Mouse (Mus musculus) left cerebral cortex, adult 2 months (tissue): Measurements from ENCODE around the gene Pitpnc1. TPM values are rescaled to one million over a fixed set of nuclear protein-coding genes. Genes with fewer than 3 reads are reported as not detected.

Experiments
- DNase-seq, 2 experiments: peaks; one replicate each; pipeline ENCODE4 v3.0.0; 2021 to 2022; ENCODE audit warnings: low spot score in 2 of 2, mixed read lengths in 1 of 2; ENCODE audit errors: extremely low spot score in 1 of 2
- H3K27ac ChIP-seq: fragments of 200-600 bp; 2 replicates; pipeline ENCODE4 v1.8.1; 2022
- H3K4me3 ChIP-seq: fragments of 200-600 bp; 2 replicates; pipeline ENCODE4 v1.8.1; 2022
- CTCF ChIP-seq: fragments of 200-600 bp; IDR thresholded peaks from 2 replicates; pipeline ENCODE4 v1.8.1; 2022; ENCODE audit warnings: antibody characterized with exemption, mild to moderate bottlenecking, moderate library complexity
- intact Hi-C: fragments of 180-260 bp; cut with DNase I; formaldehyde crosslinking; loops from one replicate; pipeline ENCODE4 v1.15.1; 2025
- total RNA-seq, 2 experiments: library from RNA; stranded (reverse); gene quantifications; 2 replicates each; pipeline ENCODE4 v1.2.3; 2021

Gene Pitpnc1
- total RNA-seq, 2 experiments from 2014 or later, result 54.5 to 55.2 TPM

DNA sequence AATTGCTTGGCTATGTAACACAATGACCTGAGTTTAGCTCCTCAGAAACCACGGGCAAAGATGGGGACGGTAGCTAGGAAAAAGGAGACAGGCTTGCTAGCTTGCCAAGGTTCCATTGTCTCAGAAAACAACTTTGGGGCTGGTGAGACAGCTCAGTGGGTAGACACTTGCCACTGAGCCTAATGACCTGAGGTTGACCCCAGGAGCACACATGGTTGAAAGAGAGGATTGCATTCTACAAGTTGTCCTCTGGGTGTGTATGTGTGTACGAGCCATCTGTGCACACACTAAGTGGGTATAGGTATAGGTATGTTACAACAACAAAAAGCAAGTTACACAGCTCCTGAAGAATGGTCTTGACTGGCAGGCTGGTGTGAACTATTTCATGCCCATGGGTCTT, 76.3 kb downstream of the Pitpnc1 start:
- no peak for DNase-seq
- no peak for TF ChIP-seq CTCF
- H3K27ac ChIP-seq, result no peak overlapping the region
- no peak overlapping the region for H3K4me3 ChIP-seq
- intact Hi-C loops, result loop anchor here (5.0 kb wide), 1 partner anchor 182 kb away; no protein-coding TSS in a partner anchor

DNA sequence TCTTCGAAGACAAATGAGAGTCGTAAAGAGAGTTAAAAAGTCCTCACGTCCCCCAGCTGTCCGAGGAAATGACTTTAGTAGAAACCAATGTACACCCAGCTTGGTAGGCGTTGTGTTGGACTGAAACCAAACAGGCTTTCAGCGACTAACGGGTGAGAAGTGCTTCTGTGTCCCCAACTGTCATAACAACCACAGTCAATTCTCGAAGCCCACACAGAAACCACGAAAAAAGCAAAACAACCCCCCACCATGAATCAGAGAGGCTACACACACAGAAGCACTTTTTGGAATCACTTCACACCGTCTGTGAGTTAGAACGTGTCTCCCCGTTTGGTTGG, 76.7 kb downstream of the Pitpnc1 start:
- no peak for TF ChIP-seq CTCF
- no peak for DNase-seq
- intact Hi-C loops, result loop anchor here (2.0 to 5.0 kb wide), 2 partner anchors 75 to 181 kb away; no protein-coding TSS in a partner anchor
- no peak overlapping the region for H3K4me3 ChIP-seq
- H3K27ac ChIP-seq, result no peak overlapping the region

DNA sequence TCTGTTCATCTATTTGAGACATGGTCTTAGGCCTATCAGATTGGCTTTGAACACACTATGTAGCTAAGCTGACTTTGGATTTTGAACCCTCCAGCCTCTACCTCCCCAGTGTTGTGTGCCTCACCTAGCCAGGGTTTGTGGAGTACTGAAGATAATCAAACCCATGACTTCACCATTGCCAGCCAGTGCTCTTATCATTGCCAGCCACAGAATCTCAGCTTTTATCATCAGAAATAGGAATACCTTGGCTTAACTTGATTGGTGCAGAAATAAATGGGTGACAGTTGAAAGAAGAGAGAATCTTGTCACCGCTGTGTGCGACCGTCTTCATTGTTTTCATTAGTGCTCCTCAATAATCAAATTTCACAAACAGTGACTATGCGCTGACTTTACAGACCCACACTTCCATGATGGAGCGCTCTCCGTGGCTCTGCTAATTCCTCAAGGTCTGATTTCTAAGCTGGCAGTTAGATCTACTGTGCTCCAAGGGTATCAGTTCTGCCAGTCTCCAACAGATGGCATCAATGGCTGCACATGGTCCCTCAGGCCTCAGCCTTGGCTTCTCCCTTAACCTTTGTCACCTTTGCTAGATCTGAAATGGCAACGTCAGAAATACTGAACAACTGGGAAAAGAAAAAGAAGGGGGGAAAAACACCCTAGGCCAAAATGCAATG, 77.2 kb downstream of the Pitpnc1 start:
- TF ChIP-seq CTCF, result peak; percentile 38
- no peak overlapping the region for H3K4me3 ChIP-seq
- DNase-seq, result no peak
- H3K27ac ChIP-seq, result no peak overlapping the region
- intact Hi-C loops, result loop anchor here (2.0 to 5.0 kb wide), 2 partner anchors 76 to 181 kb away; no protein-coding TSS in a partner anchor

DNA sequence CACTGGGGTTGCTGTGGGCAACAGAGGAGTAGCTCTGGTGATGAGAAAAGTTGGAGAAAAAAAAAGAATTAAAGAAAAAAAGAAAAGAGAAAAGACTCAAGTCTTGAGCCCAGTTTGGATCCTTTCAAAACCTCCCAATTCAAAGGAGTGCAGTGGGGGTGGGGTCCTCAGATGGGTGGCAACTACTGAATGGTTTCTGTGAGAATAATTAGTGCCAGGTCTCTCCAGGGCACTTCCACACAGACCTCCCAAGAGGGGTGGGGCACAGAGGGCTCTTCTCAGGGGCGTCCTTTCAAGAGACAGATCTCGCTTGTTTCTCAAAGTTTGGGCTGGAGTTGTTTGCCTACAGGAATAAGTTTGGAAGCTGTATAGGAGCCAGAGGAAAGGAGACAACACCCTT, 80.0 kb downstream of the Pitpnc1 start:
- intact Hi-C loops, result loop anchor here (5.0 kb wide), 1 partner anchor 178 kb away; no protein-coding TSS in a partner anchor
- Histone ChIP-seq H3K4me3 (no peak overlapping the region), H3K27ac (no peak overlapping the region; the same call in 1 of the 2 replicates)
- peak in 1 of 2 experiments; percentile 43 for DNase-seq
- no peak for TF ChIP-seq CTCF

DNA sequence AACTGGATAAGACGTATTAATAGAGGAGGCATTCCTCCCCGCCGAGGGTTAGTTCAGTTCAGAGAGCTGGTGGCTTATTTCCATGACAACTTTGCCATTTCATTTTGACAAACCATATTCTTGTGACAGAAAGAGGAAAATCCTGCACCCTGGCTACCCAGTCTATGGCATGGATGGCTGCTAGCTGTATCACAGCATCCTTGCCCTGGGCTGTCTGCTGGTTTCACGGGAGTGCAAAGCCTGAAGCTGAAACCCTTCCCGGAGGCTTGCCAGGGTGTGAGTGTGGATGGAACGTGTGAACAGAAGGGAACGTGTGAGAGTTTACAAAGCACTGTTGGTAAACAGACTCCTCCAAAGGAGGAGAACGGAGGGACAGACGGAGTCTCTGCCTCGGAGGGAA, 80.5 kb downstream of the Pitpnc1 start:
- intact Hi-C loops, result loop anchor here (5.0 kb wide), 1 partner anchor 178 kb away; no protein-coding TSS in a partner anchor
- no peak overlapping the region for H3K4me3 ChIP-seq
- DNase-seq, result no peak
- TF ChIP-seq CTCF, result no peak
- peak overlapping the region; percentile 30; the same call in 1 of the 2 replicates for H3K27ac ChIP-seq

DNA sequence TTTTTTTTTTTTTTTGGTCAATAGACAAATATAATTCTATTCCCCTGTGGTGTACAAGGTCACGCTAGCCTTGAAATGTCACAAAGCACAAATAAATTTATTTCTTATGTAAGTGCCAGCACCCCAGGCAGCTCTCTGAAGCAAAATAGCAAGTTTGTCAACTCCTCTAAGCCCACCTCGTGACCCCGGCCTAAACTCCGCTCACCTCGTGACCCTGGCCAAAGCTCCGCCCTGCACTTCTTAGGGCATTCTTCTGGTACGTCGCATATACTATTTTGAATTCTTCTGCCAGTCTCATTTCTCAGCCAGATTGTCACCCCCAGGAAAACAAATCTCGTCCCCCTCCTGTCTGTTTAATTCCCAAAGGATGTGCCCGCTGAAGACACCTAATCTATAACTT, 84.0 kb downstream of the Pitpnc1 start:
- Histone ChIP-seq H3K27ac (no peak overlapping the region), H3K4me3 (no peak overlapping the region)
- DNase-seq, result no peak
- no peak for TF ChIP-seq CTCF
- intact Hi-C loops, result no loop called here

DNA sequence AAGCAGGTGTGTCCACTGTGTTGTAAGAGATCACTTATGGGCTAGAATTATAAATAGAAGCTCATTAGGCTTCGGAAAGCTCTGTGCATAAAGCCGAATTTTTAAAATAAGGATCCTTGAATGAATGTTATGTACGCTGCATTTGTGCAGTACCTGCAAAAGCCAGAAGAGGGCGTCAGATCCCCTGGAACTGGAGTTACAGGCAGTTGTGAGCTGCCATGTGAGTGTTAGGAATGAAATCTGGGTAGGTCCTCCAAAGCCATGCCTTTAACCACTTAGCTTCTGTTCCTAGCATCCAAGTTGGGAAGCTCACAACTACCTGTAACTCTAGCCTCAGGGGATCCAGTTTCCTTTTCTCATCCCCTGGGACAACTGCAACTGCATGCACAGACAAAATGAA, 85.2 kb downstream of the Pitpnc1 start:
- intact Hi-C loops, result no loop called here
- TF ChIP-seq CTCF, result peak; percentile 54
- H3K4me3 ChIP-seq, result no peak overlapping the region
- no peak for DNase-seq
- no peak overlapping the region for H3K27ac ChIP-seq

DNA sequence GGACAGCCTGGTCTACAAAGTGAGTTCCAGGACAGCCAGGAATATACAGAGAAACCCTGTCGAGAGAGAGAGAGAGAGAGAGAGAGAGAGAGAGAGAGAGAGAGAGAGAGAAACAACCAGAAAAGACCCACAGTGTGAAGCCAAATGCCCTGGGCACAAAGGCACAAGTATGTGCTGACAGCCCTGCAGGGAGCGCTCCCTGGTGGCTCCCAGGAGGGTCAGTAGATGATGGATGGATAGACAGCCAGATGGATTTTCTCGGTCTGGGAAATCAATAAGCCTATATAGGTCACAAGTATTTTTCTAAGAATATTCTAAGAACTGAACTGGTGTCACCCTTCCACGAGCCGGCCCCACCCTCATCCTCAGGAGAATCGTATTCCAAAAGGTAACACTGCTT, 86.5 kb downstream of the Pitpnc1 start:
- no peak overlapping the region for H3K4me3 ChIP-seq
- DNase-seq, result no peak
- no peak overlapping the region for H3K27ac ChIP-seq
- no peak; the same call in 1 of the 2 replicates for TF ChIP-seq CTCF
- intact Hi-C loops, result loop anchor here (2.0 kb wide), 1 partner anchor 85 kb away; no protein-coding TSS in a partner anchor

DNA sequence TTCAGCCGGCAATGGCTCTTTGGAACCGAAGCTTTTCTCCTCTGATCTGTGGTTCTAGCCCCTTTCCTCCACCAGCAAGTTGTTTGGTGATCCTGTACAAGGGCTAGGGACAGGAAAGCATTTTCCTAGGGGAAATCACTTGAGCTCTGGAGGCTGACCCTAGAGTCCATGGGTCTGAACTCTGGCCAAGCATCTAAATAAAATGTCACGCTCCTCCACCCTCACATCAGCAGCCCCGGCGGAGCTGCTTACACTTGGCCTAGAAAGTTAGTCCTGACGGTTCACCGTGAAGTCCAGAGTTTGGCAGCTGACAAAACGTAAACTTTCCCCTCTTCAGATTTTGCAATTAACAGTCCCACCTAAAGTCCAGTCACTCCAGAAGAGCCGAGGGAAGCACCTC, 90.5 kb downstream of the Pitpnc1 start:
- Histone ChIP-seq H3K4me3 (no peak overlapping the region), H3K27ac (0 out of 2 replicates have a peak overlapping the region, but pooled peaks have one; percentile 16)
- no peak for TF ChIP-seq CTCF
- no peak for DNase-seq
- intact Hi-C loops, result no loop called here

DNA sequence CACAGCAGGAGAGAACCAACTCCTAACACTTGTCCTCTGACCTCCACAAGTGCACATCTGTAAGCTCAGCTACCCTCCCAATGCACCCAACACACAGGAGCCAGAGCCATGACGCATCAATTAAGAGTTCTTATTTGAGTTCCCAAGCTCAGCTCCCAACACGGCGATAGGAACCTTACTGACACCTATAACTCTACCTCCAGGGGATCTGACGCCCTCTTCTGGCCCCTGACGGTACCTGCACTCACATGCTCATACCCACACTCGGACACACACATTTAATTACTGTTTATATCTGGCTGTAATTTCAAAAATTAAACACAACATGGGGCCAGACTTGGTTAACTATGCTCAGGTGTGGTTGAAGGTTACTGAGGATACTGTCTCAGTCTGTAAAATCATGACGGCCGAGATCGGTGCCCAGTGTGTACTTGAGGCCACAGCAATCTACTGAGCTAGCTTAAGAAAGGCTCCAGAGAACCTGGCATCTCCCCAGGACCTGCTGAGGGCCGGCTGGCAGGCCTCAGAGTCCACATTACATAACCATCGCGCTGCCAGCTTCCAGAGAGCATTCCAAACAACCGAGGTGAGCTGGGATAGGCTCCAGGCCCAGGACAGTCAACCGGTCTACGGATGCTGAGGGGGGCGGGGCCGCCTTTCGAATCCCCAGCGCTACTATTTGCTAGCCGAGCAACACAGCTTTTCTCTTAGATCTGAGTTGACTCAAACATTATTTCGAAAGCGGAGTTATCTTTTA, 91.2 kb downstream of the Pitpnc1 start:
- H3K4me3 ChIP-seq, result no peak overlapping the region
- peak; percentile 4; the same call in 1 of the 2 replicates for TF ChIP-seq CTCF
- intact Hi-C loops, result no loop called here
- H3K27ac ChIP-seq, result no peak overlapping the region
- peak; percentile 29 to 50 for DNase-seq

DNA sequence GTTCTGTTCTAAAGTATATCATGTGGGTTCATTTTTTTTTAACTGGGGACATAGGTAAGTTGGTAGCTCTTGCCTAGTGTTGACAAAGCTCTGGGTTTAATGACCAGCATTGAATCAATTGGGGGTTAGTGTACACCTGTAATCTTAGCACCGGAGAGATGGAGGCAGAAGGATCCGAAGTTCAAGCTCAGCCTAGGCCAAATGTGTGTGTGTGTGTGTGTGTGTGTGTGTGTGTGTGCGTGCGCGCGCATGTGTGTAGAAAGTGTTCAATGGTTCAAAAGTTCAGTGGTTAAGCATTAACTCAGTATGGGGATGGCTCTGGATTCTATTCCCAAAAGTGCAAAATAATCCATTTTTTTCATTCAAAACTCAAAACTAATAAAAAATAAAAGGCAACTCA, 93.2 kb downstream of the Pitpnc1 start:
- no peak for TF ChIP-seq CTCF
- H3K27ac ChIP-seq, result no peak overlapping the region
- H3K4me3 ChIP-seq, result no peak overlapping the region
- intact Hi-C loops, result no loop called here
- no peak for DNase-seq

DNA sequence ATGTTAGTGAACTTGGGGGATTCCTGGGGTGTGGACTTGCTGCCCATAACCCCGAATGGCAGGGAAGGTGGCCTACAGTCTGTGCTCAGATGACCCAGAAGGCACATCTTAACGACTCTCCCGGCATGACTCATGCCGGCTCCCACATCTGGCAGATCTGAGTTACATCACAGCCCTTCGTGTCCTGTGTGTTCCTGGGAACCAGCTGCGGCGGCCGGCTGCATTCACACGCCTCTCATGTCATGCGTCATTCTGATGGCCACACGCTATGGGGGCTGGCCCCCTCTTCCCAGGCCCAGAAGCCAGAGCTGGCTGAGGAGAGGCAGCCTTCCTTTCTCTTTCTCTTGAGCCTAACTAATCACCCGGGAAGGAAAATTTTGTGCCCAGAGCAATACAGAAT, 94.2 kb downstream of the Pitpnc1 start:
- TF ChIP-seq CTCF, result no peak
- intact Hi-C loops, result no loop called here
- H3K27ac ChIP-seq, result peak overlapping the region; percentile 56
- DNase-seq, result no peak
- no peak overlapping the region for H3K4me3 ChIP-seq
